Mouse (Mus musculus): ENCODE measurements around the gene Grk4. TPM values are rescaled to one million over a fixed set of nuclear protein-coding genes. Genes with fewer than 3 reads are reported as not detected.

Gene Grk4
- polyA plus RNA-seq, 1 experiment from 2014 or later, result 1.6 TPM

MicroRNAs encoded within 50 kb of the gene (microRNA counts, 519-probe panel; counts per million panel counts)
- 188 counts per million, percentile 57 among the panel's probes with 10 or more counts for microRNA mmu-miR-467g

Small RNA genes within 50 kb of the gene (microRNA-seq; reads per million reads assigned to microRNA genes)
- not detected for gene Mir467g

Other genes with a start within 250 kb of the Grk4 start
- gene Tnip2, start 146.4 kb upstream of the Grk4 start, polyA plus RNA-seq (2016; fragmentation: Nextera tagmentation; extraction: Ambion mirVana), result 4.1 and 4.8 TPM in 2 replicates
- 7.3 and 8.7 TPM in 2 replicates for gene Sh3bp2, start 134.5 kb upstream of the Grk4 start, polyA plus RNA-seq (2016; fragmentation: Nextera tagmentation; extraction: Ambion mirVana)
- 158 and 166 TPM in 2 replicates for gene Add1, start 86.7 kb upstream of the Grk4 start, polyA plus RNA-seq (2016; fragmentation: Nextera tagmentation; extraction: Ambion mirVana)
- gene Mfsd10, start 23.2 kb upstream of the Grk4 start, polyA plus RNA-seq (2016; fragmentation: Nextera tagmentation; extraction: Ambion mirVana), result 92.1 and 97.6 TPM in 2 replicates
- 28.5 and 28.8 TPM in 2 replicates for gene Nop14, start 231 bp upstream of the Grk4 start, polyA plus RNA-seq (2016; fragmentation: Nextera tagmentation; extraction: Ambion mirVana)
- 15.5 and 17.6 TPM in 2 replicates for gene Htt, start 101.4 kb downstream of the Grk4 start, polyA plus RNA-seq (2016; fragmentation: Nextera tagmentation; extraction: Ambion mirVana)
- 0.63 and 1.2 TPM in 2 replicates for gene Msantd1, start 247.6 kb downstream of the Grk4 start, polyA plus RNA-seq (2016; fragmentation: Nextera tagmentation; extraction: Ambion mirVana)